Mouse (Mus musculus): Measurements from ENCODE around the gene Gm10097. TPM values are rescaled to one million over a fixed set of nuclear protein-coding genes. Genes with fewer than 3 reads are reported as not detected.

Gene Gm10097
- polyA plus RNA-seq, 1 experiment: not detected

DNA sequence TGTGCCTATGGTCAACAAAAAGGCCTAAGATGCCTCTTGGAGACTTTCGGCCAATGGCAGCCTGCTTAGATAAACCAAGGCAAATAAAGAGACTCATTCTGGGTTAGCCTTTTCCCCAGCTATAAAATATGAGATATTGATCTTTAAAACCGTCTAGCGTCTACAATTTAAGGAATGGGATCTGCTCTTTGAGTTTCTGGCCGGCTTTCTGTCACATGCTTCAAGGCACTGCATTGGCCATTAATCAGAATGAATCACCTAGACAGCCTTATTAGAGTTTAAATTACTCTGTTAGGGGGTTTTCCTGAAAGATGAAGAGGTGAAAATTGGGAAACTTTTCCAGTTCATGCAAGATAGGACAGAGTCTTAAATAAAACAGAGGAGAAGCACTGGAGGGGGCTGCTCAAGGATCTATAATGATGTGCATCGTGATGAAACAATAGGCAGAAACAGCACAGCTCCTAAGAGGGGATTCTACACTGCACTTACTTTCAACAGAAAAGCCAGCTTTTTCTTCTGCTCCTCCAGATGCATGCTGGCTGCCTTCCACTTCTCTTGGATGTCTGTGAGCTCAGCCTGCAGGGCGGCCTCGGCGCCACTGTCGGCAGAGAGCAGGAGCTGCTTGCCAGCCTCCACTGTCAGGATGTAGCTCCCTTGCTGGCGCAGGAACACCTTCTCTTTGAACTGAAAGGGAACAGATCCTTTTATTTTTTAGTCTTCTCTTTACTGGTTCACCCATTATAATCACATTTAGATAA, 28.2 kb downstream of the Gm10097 start:
- Histone ChIP-seq H3K27me3 (ENCODE audit: control insufficient read depth, insufficient read depth, low read length) (no peaks in the 10 kb centered on the region), H3K4me1 (ENCODE audit: control insufficient read depth, insufficient read depth, insufficient read length) (no peaks in the 10 kb centered on the region), H3K4me3 (ENCODE audit: extremely low read depth, insufficient read depth, insufficient read length) (no peak overlapping the region), H3K36me3 (ENCODE audit: control insufficient read depth, insufficient read depth, low read length) (peaks cover 9% of the 10 kb centered on the region), H3K27ac (ENCODE audit: insufficient read depth, low read length) (no peak overlapping the region)
- no peak for TF ChIP-seq CTCF (IDR thresholded peaks at IDR 0.05; ENCODE audit: extremely low read depth, insufficient read depth, insufficient read length, insufficient replicate concordance)
- TF ChIP-seq POLR2A (IDR thresholded peaks at IDR 0.05; ENCODE audit: low read depth, low read length): no peak
- WGBS: 92% methylated on average over 10 of the region's 10 CpGs
- no peak for DNase-seq (ENCODE audit: low read depth in 1 of 2, low spot score in 2 of 2)

DNA sequence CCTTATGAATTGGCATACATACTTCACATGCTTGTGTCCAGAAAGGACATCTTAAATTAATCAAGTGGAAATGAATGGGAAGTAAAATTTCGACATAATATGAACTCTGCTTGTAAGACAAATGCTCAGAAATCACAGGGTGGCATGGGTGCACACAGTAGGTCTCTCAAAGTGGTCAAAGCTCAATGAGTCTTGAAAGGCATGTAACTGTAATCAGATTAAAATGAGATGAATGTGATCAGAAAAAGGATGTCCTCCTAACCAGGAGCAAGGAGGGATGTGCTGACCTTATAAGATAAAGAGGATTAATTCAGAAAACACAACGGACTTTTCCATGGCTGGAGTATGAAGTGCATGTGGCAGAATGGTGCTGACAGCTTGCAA, 28.8 kb downstream of the Gm10097 start:
- no peak for TF ChIP-seq CTCF (IDR thresholded peaks at IDR 0.05; ENCODE audit: extremely low read depth, insufficient read depth, insufficient read length, insufficient replicate concordance)
- no peak for TF ChIP-seq POLR2A (IDR thresholded peaks at IDR 0.05; ENCODE audit: low read depth, low read length)
- H3K27ac ChIP-seq (ENCODE audit: insufficient read depth, low read length): no peak overlapping the region
- WGBS: 87% methylated on average over 2 of the region's 2 CpGs
- no peaks in the 10 kb centered on the region for H3K4me1 ChIP-seq (ENCODE audit: control insufficient read depth, insufficient read depth, insufficient read length)
- H3K27me3 ChIP-seq (ENCODE audit: control insufficient read depth, insufficient read depth, low read length): no peaks in the 10 kb centered on the region
- no peak overlapping the region for H3K4me3 ChIP-seq (ENCODE audit: extremely low read depth, insufficient read depth, insufficient read length)
- DNase-seq (ENCODE audit: low read depth in 1 of 2, low spot score in 2 of 2): no peak
- H3K36me3 ChIP-seq (ENCODE audit: control insufficient read depth, insufficient read depth, low read length): peaks cover 9% of the 10 kb centered on the region

DNA sequence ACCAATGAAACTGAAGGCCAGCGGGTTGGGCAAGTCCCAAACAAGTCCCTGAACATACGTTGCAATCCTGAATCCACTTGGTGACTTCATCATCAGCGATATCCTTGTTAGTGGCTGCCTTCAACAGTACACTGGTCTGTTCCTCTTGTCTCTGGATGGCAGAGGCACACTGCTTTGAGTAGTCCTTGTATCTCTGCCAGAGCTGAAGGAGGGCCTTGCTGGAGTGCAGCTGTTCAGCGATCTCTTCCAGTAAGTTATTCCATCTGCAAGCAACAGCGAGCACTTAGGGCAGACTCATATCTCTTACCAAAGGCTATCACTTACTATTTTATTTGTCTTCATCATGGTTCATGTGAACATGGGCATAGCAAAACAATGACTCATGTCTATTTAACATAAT, 41.8 kb downstream of the Gm10097 start:
- TF ChIP-seq POLR2A (IDR thresholded peaks at IDR 0.05; ENCODE audit: low read depth, low read length): no peak
- TF ChIP-seq CTCF (IDR thresholded peaks at IDR 0.05; ENCODE audit: extremely low read depth, insufficient read depth, insufficient read length, insufficient replicate concordance): no peak
- no peaks in the 10 kb centered on the region for H3K27me3 ChIP-seq (ENCODE audit: control insufficient read depth, insufficient read depth, low read length)
- no peak for DNase-seq (ENCODE audit: low read depth in 1 of 2, low spot score in 2 of 2)
- H3K27ac ChIP-seq (ENCODE audit: insufficient read depth, low read length): no peak overlapping the region
- peaks cover 21% of the 10 kb centered on the region for H3K36me3 ChIP-seq (ENCODE audit: control insufficient read depth, insufficient read depth, low read length)
- H3K4me3 ChIP-seq (ENCODE audit: extremely low read depth, insufficient read depth, insufficient read length): no peak overlapping the region
- H3K4me1 ChIP-seq (ENCODE audit: control insufficient read depth, insufficient read depth, insufficient read length): no peaks in the 10 kb centered on the region
- WGBS: 96% methylated on average over 5 of the region's 5 CpGs

DNA sequence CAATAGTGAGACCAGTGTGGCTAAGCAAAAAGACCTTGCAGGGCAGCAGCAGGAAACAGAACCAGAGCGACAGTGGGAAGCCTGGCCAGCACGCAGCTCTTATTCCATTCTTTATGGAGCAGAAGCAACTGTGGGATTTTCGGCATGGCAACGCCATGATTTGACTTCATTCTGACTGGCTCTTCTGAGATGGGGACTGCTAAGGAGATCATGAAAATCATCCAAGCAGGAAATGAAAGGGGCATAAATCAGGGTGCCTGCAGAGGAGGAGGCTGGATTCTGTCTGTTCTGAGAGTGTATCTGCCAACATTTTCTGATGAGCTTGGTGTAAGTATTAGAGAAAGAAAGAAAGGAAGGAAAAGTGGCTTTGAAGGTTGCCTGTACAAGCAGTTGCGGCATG, 47.2 kb downstream of the Gm10097 start:
- Histone ChIP-seq H3K36me3 (ENCODE audit: control insufficient read depth, insufficient read depth, low read length) (peaks cover 15% of the 10 kb centered on the region), H3K4me1 (ENCODE audit: control insufficient read depth, insufficient read depth, insufficient read length) (no peaks in the 10 kb centered on the region), H3K27ac (ENCODE audit: insufficient read depth, low read length) (no peak overlapping the region), H3K4me3 (ENCODE audit: extremely low read depth, insufficient read depth, insufficient read length) (no peak overlapping the region), H3K27me3 (ENCODE audit: control insufficient read depth, insufficient read depth, low read length) (no peaks in the 10 kb centered on the region)
- TF ChIP-seq CTCF (IDR thresholded peaks at IDR 0.05; ENCODE audit: extremely low read depth, insufficient read depth, insufficient read length, insufficient replicate concordance) (no peak), POLR2A (IDR thresholded peaks at IDR 0.05; ENCODE audit: low read depth, low read length) (no peak)
- DNase-seq (ENCODE audit: low read depth in 1 of 2, low spot score in 2 of 2): no peak
- 94% methylated on average over 5 of the region's 5 CpGs for WGBS

DNA sequence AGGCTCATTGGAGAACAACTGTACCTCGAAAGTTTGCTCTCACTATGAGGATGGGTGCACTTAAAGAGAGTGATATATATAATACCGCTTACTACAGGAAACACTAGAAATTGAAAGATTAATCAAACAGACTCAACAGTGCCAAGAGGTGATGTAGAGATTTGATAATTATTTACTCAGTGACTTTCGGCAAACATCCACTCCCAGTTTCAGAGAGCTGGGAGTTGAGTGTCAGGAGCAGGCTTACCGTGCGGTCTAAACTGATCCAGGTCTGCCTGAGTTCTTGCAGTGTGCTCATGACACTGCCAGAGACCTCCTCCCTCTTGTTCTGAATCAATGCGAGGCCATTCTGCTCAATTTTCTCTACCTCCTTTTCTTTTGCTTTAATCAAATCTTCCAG, 47.7 kb downstream of the Gm10097 start:
- H3K4me3 ChIP-seq (ENCODE audit: extremely low read depth, insufficient read depth, insufficient read length): no peak overlapping the region
- H3K4me1 ChIP-seq (ENCODE audit: control insufficient read depth, insufficient read depth, insufficient read length): no peaks in the 10 kb centered on the region
- WGBS: 93% methylated on average over 6 of the region's 6 CpGs
- peaks cover 18% of the 10 kb centered on the region for H3K36me3 ChIP-seq (ENCODE audit: control insufficient read depth, insufficient read depth, low read length)
- no peaks in the 10 kb centered on the region for H3K27me3 ChIP-seq (ENCODE audit: control insufficient read depth, insufficient read depth, low read length)
- DNase-seq (ENCODE audit: low read depth in 1 of 2, low spot score in 2 of 2): no peak
- TF ChIP-seq POLR2A (IDR thresholded peaks at IDR 0.05; ENCODE audit: low read depth, low read length) (no peak), CTCF (IDR thresholded peaks at IDR 0.05; ENCODE audit: extremely low read depth, insufficient read depth, insufficient read length, insufficient replicate concordance) (no peak)
- no peak overlapping the region for H3K27ac ChIP-seq (ENCODE audit: insufficient read depth, low read length)
